Mouse (Mus musculus): Measurements from ENCODE around the gene Emc7.

Gene Emc7

GRCm38 (mm10) chr2:112520526-112521482, 66.0 kb downstream of the Emc7 start:
- DNase-seq (ENCODE audit: low spot score): no peak
